Mouse (Mus musculus) kidney, postnatal 14 days (tissue): ENCODE measurements around the gene Gm20479.
A peak's percentile ranks its signal among the peaks of the same experiment; 100 is the strongest.

Experiments
- DNase-seq: peaks from one replicate; pipeline ENCODE4 v3.0.0; 2022; ENCODE audit warnings: mixed read lengths

The Gm20479 gene

DNA sequence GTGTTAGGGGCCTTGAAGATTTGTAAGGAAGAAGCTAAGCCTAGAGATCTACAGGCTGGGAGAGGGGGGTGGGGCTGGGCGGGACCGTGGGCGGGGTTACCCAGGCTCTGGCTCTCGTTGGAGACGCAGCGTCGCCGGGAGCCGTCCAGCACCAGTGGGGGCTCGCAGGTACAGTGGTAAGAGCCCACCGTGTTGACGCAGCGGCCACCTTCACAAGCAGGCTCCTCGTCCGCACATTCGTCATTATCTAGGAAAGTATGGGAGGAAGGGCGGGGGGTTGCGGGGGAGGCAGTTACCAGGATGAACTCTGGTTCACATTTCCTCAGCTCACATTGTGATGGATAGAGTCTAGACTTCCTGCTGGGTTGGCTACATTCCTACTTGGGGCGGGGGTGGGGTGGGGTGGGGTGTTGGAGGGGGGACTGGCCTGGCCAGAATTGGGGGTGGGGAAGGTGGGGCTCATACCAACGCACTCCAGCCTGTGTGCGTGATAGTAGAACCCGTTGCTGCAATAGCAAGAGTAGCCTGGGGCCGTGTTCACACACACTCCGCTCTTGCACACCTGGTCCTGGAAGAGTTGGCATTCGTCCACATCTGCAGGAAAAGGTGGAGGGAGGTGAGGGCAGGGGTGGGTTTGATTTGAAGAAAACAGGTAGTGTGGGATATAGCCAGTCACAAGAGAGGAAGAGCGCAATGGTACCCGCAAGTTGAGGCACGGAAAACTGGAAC, 48.2 kb downstream of the Gm20479 start:
- DNase-seq: peak; percentile 62

DNA sequence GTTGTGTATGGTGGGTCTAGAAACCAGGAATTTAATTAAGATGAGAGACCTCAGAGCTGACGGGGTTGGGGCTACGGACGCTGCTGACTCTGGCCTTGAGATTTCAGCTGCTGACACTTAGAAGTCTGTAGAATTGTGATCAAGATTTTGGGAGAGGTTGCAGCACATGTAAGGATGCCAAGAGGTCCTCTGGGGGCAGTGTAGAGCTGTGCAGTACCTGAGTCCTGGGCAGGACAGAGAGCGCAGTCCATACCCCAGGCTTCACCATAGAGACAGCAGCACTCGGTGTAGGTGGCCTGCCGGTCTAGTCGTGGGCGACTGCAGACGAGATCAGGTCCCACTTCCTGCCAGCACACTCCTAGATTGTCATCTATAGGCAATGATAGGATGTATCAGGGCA, 49.7 kb downstream of the Gm20479 start:
- DNase-seq: no peak

- DNase-seq: peak; percentile 30
Observed at GRCm38 (mm10) chr7:27306161-27307160, 50.8 kb downstream of the Gm20479 start.

DNA sequence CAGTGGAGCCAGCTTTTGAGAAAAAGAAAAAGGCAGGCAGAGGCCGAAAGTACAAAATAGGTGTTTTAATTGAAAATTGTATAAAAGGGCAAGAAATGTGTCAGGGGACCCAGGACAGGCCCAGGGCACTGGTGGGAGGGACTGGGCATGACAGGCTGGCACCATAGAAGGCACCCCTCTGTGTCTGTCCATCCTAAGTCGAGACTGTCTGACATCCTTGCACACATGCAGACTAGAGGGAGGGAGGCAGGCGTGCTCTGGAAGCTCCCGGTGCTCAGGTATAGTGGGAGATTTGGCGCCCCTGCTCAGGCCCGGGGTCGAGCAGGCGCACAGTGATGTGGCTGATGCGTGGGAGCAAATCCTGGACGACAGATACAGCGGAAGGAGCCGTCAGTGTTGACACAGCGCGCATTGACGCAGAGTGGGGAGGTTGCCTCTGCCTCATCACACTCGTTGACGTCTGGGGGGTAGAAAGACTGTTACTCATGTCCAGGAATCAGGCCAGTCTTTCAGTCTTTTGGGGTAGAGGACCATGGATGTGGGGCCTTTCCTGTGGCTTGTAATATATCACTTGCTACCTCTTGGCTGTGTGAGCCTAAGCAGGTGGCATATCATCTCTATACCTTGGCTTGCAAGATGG, 52.0 kb downstream of the Gm20479 start:
- DNase-seq: no peak
